Mouse (Mus musculus) midbrain, embryonic 15.5 days (tissue): ENCODE measurements at regions not wholly inside any gene's neighbourhood (a gene's known extent, or its start where the extent isn't known, plus 50 kb on each side); places are given as distances from the start of the nearest gene placed in this dataset.

Source experiments
- ATAC-seq: fragments of 200-750 bp; cut with Nextera tagmentation; replicated peaks from 2 replicates; pipeline ENCODE4 v1.8.0; 2017; ENCODE audit warnings: moderate TSS enrichment
- H3K27ac ChIP-seq: fragments of 300-500 bp; sonication (generic); 2 replicates; pipeline ENCODE4 v1.5.1; 2015; ENCODE audit warnings: mild to moderate bottlenecking, inconsistent platforms
- H3K27me3 ChIP-seq: fragments of 300-500 bp; sonication (generic); replicated peaks from 2 replicates; pipeline ENCODE4 v1.6.1; 2015; ENCODE audit warnings: inconsistent platforms
- H3K36me3 ChIP-seq: fragments of 300-500 bp; sonication (generic); replicated peaks from 2 replicates; pipeline ENCODE4 v1.6.1; 2015; ENCODE audit warnings: inconsistent platforms
- H3K4me1 ChIP-seq: fragments of 300-500 bp; sonication (generic); 2 replicates; pipeline ENCODE4 v1.6.1; 2015; ENCODE audit warnings: inconsistent platforms
- H3K4me2 ChIP-seq: fragments of 300-500 bp; sonication (generic); 2 replicates; pipeline ENCODE4 v1.6.1; 2015; ENCODE audit warnings: inconsistent platforms, mild to moderate bottlenecking, moderate library complexity
- H3K4me3 ChIP-seq: fragments of 300-500 bp; sonication (generic); 2 replicates; pipeline ENCODE4 v1.5.1; 2015; ENCODE audit warnings: mild to moderate bottlenecking, inconsistent platforms
- H3K9ac ChIP-seq: fragments of 300-500 bp; sonication (generic); 2 replicates; pipeline ENCODE4 v1.6.1; 2015; ENCODE audit warnings: mild to moderate bottlenecking, inconsistent platforms
- H3K9me3 ChIP-seq: fragments of 300-500 bp; sonication (generic); 2 replicates; pipeline ENCODE4 v1.6.1; 2016; ENCODE audit warnings: inconsistent platforms
- WGBS: fragments of 180-500 bp; shearing (Covaris S2); methylation state at CpG from one replicate; pipeline ENCODE4 v1.1.7; 2015; ENCODE audit warnings: mixed read lengths; 5-methylcytosine and 5-hydroxymethylcytosine counted together

GRCm38 (mm10) chr3:129472008-129472407 is 60.1 kb upstream of the Elovl6 start:
- no peak for ATAC-seq
- no peaks in the 10 kb centered on the region for H3K36me3 ChIP-seq
- H3K4me3 ChIP-seq, result no peak overlapping the region
- no peaks in the 10 kb centered on the region for H3K9me3 ChIP-seq
- H3K27ac ChIP-seq, result no peak overlapping the region
- WGBS, result 94% methylated on average over 10 of the region's 10 CpGs
- H3K27me3 ChIP-seq, result no peaks in the 10 kb centered on the region
- H3K9ac ChIP-seq, result no peak overlapping the region
- no peak overlapping the region for H3K4me2 ChIP-seq
- no peaks in the 10 kb centered on the region for H3K4me1 ChIP-seq

- Histone ChIP-seq H3K4me3 (no peak overlapping the region), H3K9ac (no peak overlapping the region), H3K4me1 (no peaks in the 10 kb centered on the region), H3K36me3 (no peaks in the 10 kb centered on the region), H3K9me3 (no peaks in the 10 kb centered on the region), H3K27ac (no peak overlapping the region), H3K27me3 (no peaks in the 10 kb centered on the region), H3K4me2 (no peak overlapping the region)
- no peak for ATAC-seq
- 86% methylated on average over 7 of the region's 7 CpGs for WGBS
Observed at GRCm38 (mm10) chr3:129474451-129474850, 57.7 kb upstream of the Elovl6 start.

GRCm38 (mm10) chr3:129476250-129476649 is 55.9 kb upstream of the Elovl6 start:
- 93% methylated on average over 4 of the region's 4 CpGs for WGBS
- Histone ChIP-seq H3K9ac (no peak overlapping the region), H3K27ac (no peak overlapping the region), H3K9me3 (no peaks in the 10 kb centered on the region), H3K4me3 (no peak overlapping the region), H3K36me3 (no peaks in the 10 kb centered on the region), H3K4me1 (no peaks in the 10 kb centered on the region), H3K4me2 (no peak overlapping the region), H3K27me3 (no peaks in the 10 kb centered on the region)
- no peak for ATAC-seq

GRCm38 (mm10) chr3:129478093-129478492 is 54.1 kb upstream of the Elovl6 start:
- no peak overlapping the region for H3K4me3 ChIP-seq
- no peaks in the 10 kb centered on the region for H3K4me1 ChIP-seq
- H3K9me3 ChIP-seq, result no peaks in the 10 kb centered on the region
- 93% methylated on average over 7 of the region's 7 CpGs for WGBS
- no peak overlapping the region for H3K27ac ChIP-seq
- no peaks in the 10 kb centered on the region for H3K36me3 ChIP-seq
- no peaks in the 10 kb centered on the region for H3K27me3 ChIP-seq
- H3K4me2 ChIP-seq, result no peak overlapping the region
- no peak overlapping the region for H3K9ac ChIP-seq
- ATAC-seq, result no peak

- WGBS, result 88% methylated on average over 3 of the region's 3 CpGs
- no peak overlapping the region for H3K4me3 ChIP-seq
- H3K9ac ChIP-seq, result no peak overlapping the region
- no peak overlapping the region for H3K4me2 ChIP-seq
- H3K36me3 ChIP-seq, result no peaks in the 10 kb centered on the region
- no peaks in the 10 kb centered on the region for H3K27me3 ChIP-seq
- ATAC-seq, result no peak
- no peaks in the 10 kb centered on the region for H3K4me1 ChIP-seq
- no peaks in the 10 kb centered on the region for H3K9me3 ChIP-seq
- H3K27ac ChIP-seq, result no peak overlapping the region
Observed at GRCm38 (mm10) chr3:129481293-129481692, 50.9 kb upstream of the Elovl6 start.
